Mouse (Mus musculus) lung, adult 2 months (tissue): ENCODE data around the gene Frrs1l.

Experiments
- CTCF ChIP-seq: fragments of 200-500 bp; IDR thresholded peaks from 2 replicates; pipeline ENCODE4 v1.5.1; 2011; ENCODE audit warnings: mild to moderate bottlenecking, low read length, control low read depth; ENCODE audit not compliant: insufficient read depth
- POLR2A ChIP-seq: fragments of 200-500 bp; IDR thresholded peaks from 2 replicates; pipeline ENCODE4 v1.6.1; 2011; ENCODE audit warnings: low read depth, mild to moderate bottlenecking, control low read depth, low read length, borderline replicate concordance; ENCODE audit errors: extremely low read depth

GRCm38 (mm10) chr4:56965586-56966179, 24.5 kb downstream of the Frrs1l start:
- TF ChIP-seq POLR2A (no peak), CTCF (no peak)
